Mouse (Mus musculus) liver, embryonic 18 days (tissue): ENCODE measurements around the gene Fancl. TPM values are rescaled to one million over a fixed set of nuclear protein-coding genes. Genes with fewer than 3 reads are reported as not detected.

Experiments used
- polyA plus RNA-seq: library from polyadenylated mRNA; depleted of rRNA; stranded (reverse); fragments of >200 nt; gene quantifications from 2 replicates; pipeline ENCODE4 v1.2.3, GENCODE M21; 2012; rRNA removed

Fancl gene
- polyA plus RNA-seq = 6.7 and 7.8 TPM in 2 replicates

DNA sequence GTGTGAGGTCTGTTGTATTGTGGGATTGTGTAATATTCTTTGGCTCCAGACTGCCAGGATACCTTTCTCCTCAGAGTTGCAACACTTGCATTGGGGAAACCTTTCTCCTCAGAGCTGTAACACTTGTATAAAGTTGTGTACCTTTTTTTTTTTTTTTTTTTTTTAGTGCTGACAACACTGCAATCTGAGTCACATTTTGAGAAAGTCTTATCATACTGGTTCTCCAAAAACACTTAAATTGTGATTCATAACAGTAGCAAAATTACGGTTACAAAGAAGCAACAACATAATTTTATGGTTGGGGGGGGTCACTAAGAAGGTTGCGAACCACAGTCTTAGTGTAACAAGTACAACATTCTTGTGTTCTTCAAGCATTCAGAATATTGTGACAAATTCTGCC is at the start of gene Fancl:
Gene Fancl, plus strand, starts transcription at position 165 of the 400 bp plus-strand sequence.

Other genes starting within 250 kb of the Fancl start
- 0.11 and 0.13 TPM in 2 replicates for gene 5730522E02Rik, start 175.4 kb upstream of the Fancl start, polyA plus RNA-seq
- not detected in 2 replicates for gene Gm6899, start 207.1 kb downstream of the Fancl start, polyA plus RNA-seq
- gene Vrk2, start 207.9 kb downstream of the Fancl start, polyA plus RNA-seq = 6.5 and 6.7 TPM in 2 replicates